In the genomic region with DNA sequence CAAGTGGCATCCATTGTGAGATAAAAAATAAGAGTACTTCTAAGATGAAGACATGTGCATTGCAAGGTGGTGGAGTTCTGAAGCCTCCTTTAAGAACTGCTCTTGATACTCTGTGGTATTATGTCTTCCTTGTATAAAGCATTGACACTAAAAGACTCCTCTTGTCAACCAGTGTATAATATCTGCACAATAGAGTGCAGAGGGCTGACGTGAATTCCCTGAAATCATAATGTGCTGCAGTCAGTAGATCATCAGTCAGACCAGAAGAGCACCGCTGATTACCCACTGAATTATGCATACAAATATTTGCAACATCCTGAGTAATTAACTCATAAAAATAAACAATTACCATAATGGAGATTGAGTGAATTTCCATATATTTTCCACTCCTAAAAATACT, we compare ENCODE assay signal across 11 mouse cellular contexts.
A peak's percentile ranks its signal among the peaks of the same experiment; 100 is the strongest.
DNase-seq lines count a peak whose midpoint lies in the region; ATAC-seq and TF ChIP-seq lines count a peak whose summit lies in the region.
"Had no signal": no experiment of that assay in that cellular context is flagged by ENCODE, and none has a peak within 500 bp of the region (broad histone marks: within the 10 kb centered on the region; RNA-seq: fewer than 3 reads in every experiment).

No protein-coding gene starts in this region.

- H3K4me3 ChIP-seq in forebrain, embryonic 16.5 days (replicated peaks; ENCODE audit: low read length), result no peak overlapping the region
- H3K4me3 ChIP-seq in forebrain, embryonic 10.5 days, result no peak overlapping the region
- no peak overlapping the region for H3K4me3 ChIP-seq in hindbrain, embryonic 14.5 days (replicated peaks; ENCODE audit: low read length)
- no peak overlapping the region for H3K4me3 ChIP-seq in hindbrain, postnatal 0 days (ENCODE audit: low read length)
- peak overlapping the region; percentile 45; the same call in 1 of the 2 replicates for H3K4me3 ChIP-seq in G1E (ENCODE audit: low read depth, low read length)
- no peak overlapping the region for H3K4me3 ChIP-seq in liver, embryonic 16.5 days (ENCODE audit: low read depth, low read length)
- H3K4me3 ChIP-seq: limb, embryonic 10.5 days; midbrain, embryonic 12.5 days had no signal

- H3K9me3 ChIP-seq in forebrain, embryonic 16.5 days (ENCODE audit: control insufficient read depth, low read length), result no peaks in the 10 kb centered on the region
- no peaks in the 10 kb centered on the region for H3K9me3 ChIP-seq in forebrain, embryonic 10.5 days
- no peaks in the 10 kb centered on the region for H3K9me3 ChIP-seq in hindbrain, embryonic 14.5 days (ENCODE audit: control insufficient read depth, low read length)
- H3K9me3 ChIP-seq in hindbrain, postnatal 0 days (ENCODE audit: low read length), result no peaks in the 10 kb centered on the region
- H3K9me3 ChIP-seq in G1E (replicated peaks), result no peaks in the 10 kb centered on the region
- no peaks in the 10 kb centered on the region for H3K9me3 ChIP-seq in liver, embryonic 16.5 days (replicated peaks; ENCODE audit: control insufficient read depth, low read length)
- H3K9me3 ChIP-seq: limb, embryonic 10.5 days; midbrain, embryonic 12.5 days had no signal

- H3K4me1 ChIP-seq in forebrain, embryonic 16.5 days (replicated peaks; ENCODE audit: control insufficient read depth, insufficient read depth, low read length), result peaks cover 17% of the 10 kb centered on the region
- peaks cover 35% of the 10 kb centered on the region for H3K4me1 ChIP-seq in forebrain, embryonic 10.5 days
- peaks cover 30% of the 10 kb centered on the region for H3K4me1 ChIP-seq in hindbrain, embryonic 14.5 days (replicated peaks; ENCODE audit: control insufficient read depth, insufficient read depth, low read length)
- H3K4me1 ChIP-seq in hindbrain, postnatal 0 days (ENCODE audit: insufficient read depth, low read length), result peaks cover 15% of the 10 kb centered on the region
- H3K4me1 ChIP-seq in G1E (ENCODE audit: insufficient read depth, low read depth, low read length), result peaks cover 83% of the 10 kb centered on the region
- peaks cover 37% of the 10 kb centered on the region for H3K4me1 ChIP-seq in liver, embryonic 16.5 days (ENCODE audit: control insufficient read depth, low read depth, low read length)
- H3K4me1 ChIP-seq: limb, embryonic 10.5 days had no signal

- no peak overlapping the region for H3K4me2 ChIP-seq in forebrain, embryonic 16.5 days (ENCODE audit: low read length)
- H3K4me2 ChIP-seq in hindbrain, embryonic 14.5 days (replicated peaks), result no peak overlapping the region
- no peak overlapping the region for H3K4me2 ChIP-seq in hindbrain, postnatal 0 days (ENCODE audit: low read depth, low read length)
- H3K4me2 ChIP-seq in liver, embryonic 16.5 days (ENCODE audit: low read depth, low read length), result no peak overlapping the region
- H3K4me2 ChIP-seq: midbrain, embryonic 12.5 days had no signal

- no peak for DNase-seq in forebrain, embryonic 10.5 days (ENCODE audit: extremely low spot score, low spot score)
- DNase-seq in hindbrain, embryonic 14.5 days (ENCODE audit: low spot score), result no peak
- no peak for DNase-seq in hindbrain, postnatal 0 days (ENCODE audit: low spot score)
- DNase-seq in G1E (ENCODE audit: low spot score) (no peak), MN1 (ENCODE audit: low spot score) (no peak)

- 45% methylated on average over 2 of the region's 2 CpGs for whole genome bisulfite sequencing in forebrain, embryonic 16.5 days
- 65% methylated on average over 2 of the region's 2 CpGs for WGBS in forebrain, embryonic 10.5 days
- WGBS in hindbrain, embryonic 14.5 days, result 13% methylated on average over 2 of the region's 2 CpGs
- 32% methylated on average over 2 of the region's 2 CpGs for WGBS in hindbrain, postnatal 0 days
- WGBS in liver, embryonic 16.5 days (ENCODE audit: insufficient replicate concordance), result 61% methylated on average over 2 of the region's 2 CpGs

- no peak overlapping the region for H3K9ac ChIP-seq in forebrain, embryonic 16.5 days (replicated peaks; ENCODE audit: low read depth, low read length)
- no peak overlapping the region for H3K9ac ChIP-seq in hindbrain, embryonic 14.5 days
- H3K9ac ChIP-seq in hindbrain, postnatal 0 days (replicated peaks; ENCODE audit: low read length), result no peak overlapping the region
- H3K9ac ChIP-seq in liver, embryonic 16.5 days (ENCODE audit: low read depth, low read length), result peak overlapping the region; percentile 12; the same call in 1 of the 2 replicates
- H3K9ac ChIP-seq: midbrain, embryonic 12.5 days had no signal

- no peak overlapping the region for H3K27ac ChIP-seq in forebrain, embryonic 16.5 days (ENCODE audit: low read length)
- no peak overlapping the region for H3K27ac ChIP-seq in forebrain, embryonic 10.5 days
- H3K27ac ChIP-seq in hindbrain, embryonic 14.5 days, result 0 out of 2 replicates have a peak overlapping the region, but pooled peaks have one; percentile 26
- H3K27ac ChIP-seq in hindbrain, postnatal 0 days, result no peak overlapping the region
- H3K27ac ChIP-seq in liver, embryonic 16.5 days (ENCODE audit: low read length), result peak overlapping the region; percentile 88
- H3K27ac ChIP-seq: limb, embryonic 10.5 days; midbrain, embryonic 12.5 days; stomach, postnatal 0 days had no signal

- no peaks in the 10 kb centered on the region for H3K27me3 ChIP-seq in forebrain, embryonic 16.5 days (replicated peaks; ENCODE audit: control insufficient read depth, insufficient read depth, low read length)
- H3K27me3 ChIP-seq in forebrain, embryonic 10.5 days (ENCODE audit: poor library complexity, severe bottlenecking), result peaks cover 42% of the 10 kb centered on the region
- no peaks in the 10 kb centered on the region for H3K27me3 ChIP-seq in hindbrain, embryonic 14.5 days (ENCODE audit: control insufficient read depth, insufficient read depth, low read length)
- H3K27me3 ChIP-seq in hindbrain, postnatal 0 days (ENCODE audit: insufficient read depth, low read length), result no peaks in the 10 kb centered on the region
- H3K27me3 ChIP-seq in G1E (ENCODE audit: insufficient read depth, low read length), result no peaks in the 10 kb centered on the region
- H3K27me3 ChIP-seq in liver, embryonic 16.5 days (ENCODE audit: control insufficient read depth, insufficient read depth, low read depth, low read length), result no peaks in the 10 kb centered on the region
- H3K27me3 ChIP-seq: midbrain, embryonic 12.5 days had no signal

- TF ChIP-seq CTCF in hindbrain, postnatal 0 days (IDR thresholded peaks at IDR 0.05; ENCODE audit: low read depth), result no peak
- TF ChIP-seq CTCF in G1E (IDR thresholded peaks at IDR 0.05; ENCODE audit: low read depth, low read length), result no peak

- no peaks in the 10 kb centered on the region for H3K36me3 ChIP-seq in forebrain, embryonic 16.5 days (ENCODE audit: control insufficient read depth, insufficient read depth)
- H3K36me3 ChIP-seq in forebrain, embryonic 10.5 days (replicated peaks), result no peaks in the 10 kb centered on the region
- H3K36me3 ChIP-seq in hindbrain, embryonic 14.5 days (replicated peaks; ENCODE audit: control insufficient read depth, insufficient read depth), result no peaks in the 10 kb centered on the region
- H3K36me3 ChIP-seq in hindbrain, postnatal 0 days (ENCODE audit: insufficient read depth, low read length), result no peaks in the 10 kb centered on the region
- peaks cover 38% of the 10 kb centered on the region for H3K36me3 ChIP-seq in G1E (replicated peaks)
- no peaks in the 10 kb centered on the region for H3K36me3 ChIP-seq in liver, embryonic 16.5 days (ENCODE audit: control insufficient read depth, insufficient read depth)
- H3K36me3 ChIP-seq: limb, embryonic 10.5 days; midbrain, embryonic 12.5 days had no signal

- ATAC-seq in forebrain, embryonic 16.5 days, result peak; percentile 47
- ATAC-seq in hindbrain, embryonic 14.5 days (ENCODE audit: low FRiP score), result peak; percentile 44; the same call in 1 of the 2 replicates
- no peak for ATAC-seq in hindbrain, postnatal 0 days
- no peak for ATAC-seq in G1E (ENCODE audit: extremely low read depth, insufficient number of reproducible peaks, low FRiP score, poor library complexity, severe bottlenecking)
- ATAC-seq in liver, embryonic 16.5 days (ENCODE audit: low read depth), result no peak
- ATAC-seq in activated CD4-positive, CD25-positive, alpha-beta regulatory T cell, adult 4 months, result no peak

Comparison
In these comparisons a context has a peak if more than half of its experiments do, and no peak if none do; other contexts are left out.
1. ATAC-seq: peak in forebrain, embryonic 16.5 days (single experiment) and hindbrain, embryonic 14.5 days (single experiment); none in hindbrain, postnatal 0 days (single experiment), G1E (single experiment), liver, embryonic 16.5 days (single experiment) and activated CD4-positive, CD25-positive, alpha-beta regulatory T cell, adult 4 months (single experiment).
2. H3K27ac ChIP-seq: peak in hindbrain, embryonic 14.5 days (single experiment) and liver, embryonic 16.5 days (single experiment); none in forebrain, embryonic 16.5 days (single experiment), forebrain, embryonic 10.5 days (single experiment) and hindbrain, postnatal 0 days (single experiment).